Mouse (Mus musculus): Measurements from ENCODE around the gene Socs5. TPM values are rescaled to one million over a fixed set of nuclear protein-coding genes. Genes with fewer than 3 reads are reported as not detected.
A peak's percentile ranks its signal among the peaks of the same experiment; 100 is the strongest.
"Not testable (repeated sequence)": the region's sequence is repeated elsewhere in the genome, so short reads cannot be mapped to it uniquely, and the experiment has no call there.

Socs5 gene
- 2.6 TPM in 2 replicates for polyA plus RNA-seq (2011; ENCODE audit: insufficient read depth, insufficient read length, low replicate concordance, missing spikeins)

GRCm38 (mm10) chr17:87107623-87108221 is at the start of gene Socs5:
TSS of gene Socs5 (plus strand) at chr17:87107679.
- no peak for TF ChIP-seq CTCF (IDR thresholded peaks at IDR 0.05; ENCODE audit: control insufficient read depth, insufficient read depth, low read length)
- TF ChIP-seq POLR2A (IDR thresholded peaks at IDR 0.05; ENCODE audit: borderline replicate concordance, control insufficient read depth, low read depth, low read length): 0 out of 2 replicates have a peak, but pooled peaks have one; percentile 20
- WGBS: under 1% methylated on average over 60 of the region's 73 CpGs
- H3K4me3 ChIP-seq (replicated peaks; ENCODE audit: control insufficient read depth, low read depth, low read length): peak within 1 kb of the TSS; percentile 78
- H3K27ac ChIP-seq (ENCODE audit: control insufficient read depth, insufficient read depth, low read depth, low read length, poor library complexity): peak within 1 kb of the TSS; percentile 78
- peaks cover 1% of the 10 kb centered on the region; the same call in 1 of the 2 replicates for H3K4me1 ChIP-seq (ENCODE audit: control insufficient read depth, insufficient read depth, low read length)

GRCm38 (mm10) chr17:87062639-87063038 is 44.8 kb upstream of the Socs5 start:
- H3K27ac ChIP-seq (ENCODE audit: control insufficient read depth, insufficient read depth, low read depth, low read length, poor library complexity): no peak overlapping the region
- peaks cover 2% of the 10 kb centered on the region for H3K4me1 ChIP-seq (ENCODE audit: control insufficient read depth, insufficient read depth, low read length)
- TF ChIP-seq CTCF (IDR thresholded peaks at IDR 0.05; ENCODE audit: control insufficient read depth, insufficient read depth, low read length) (no peak), POLR2A (IDR thresholded peaks at IDR 0.05; ENCODE audit: borderline replicate concordance, control insufficient read depth, low read depth, low read length) (no peak)
- WGBS: 42% methylated on average over 9 of the region's 9 CpGs
- H3K4me3 ChIP-seq (replicated peaks; ENCODE audit: control insufficient read depth, low read depth, low read length): no peak overlapping the region

GRCm38 (mm10) chr17:87063461-87063860 is 44.0 kb upstream of the Socs5 start:
- TF ChIP-seq CTCF (IDR thresholded peaks at IDR 0.05; ENCODE audit: control insufficient read depth, insufficient read depth, low read length): no peak
- no peak for TF ChIP-seq POLR2A (IDR thresholded peaks at IDR 0.05; ENCODE audit: borderline replicate concordance, control insufficient read depth, low read depth, low read length)
- peaks cover 2% of the 10 kb centered on the region for H3K4me1 ChIP-seq (ENCODE audit: control insufficient read depth, insufficient read depth, low read length)
- 52% methylated on average over 7 of the region's 7 CpGs for WGBS
- H3K4me3 ChIP-seq (replicated peaks; ENCODE audit: control insufficient read depth, low read depth, low read length): no peak overlapping the region
- H3K27ac ChIP-seq (ENCODE audit: control insufficient read depth, insufficient read depth, low read depth, low read length, poor library complexity): no peak overlapping the region

- WGBS: 5% methylated on average over 6 of the region's 6 CpGs
- Histone ChIP-seq H3K27ac (ENCODE audit: control insufficient read depth, insufficient read depth, low read depth, low read length, poor library complexity) (no peak overlapping the region), H3K4me1 (ENCODE audit: control insufficient read depth, insufficient read depth, low read length) (peaks cover 2% of the 10 kb centered on the region), H3K4me3 (replicated peaks; ENCODE audit: control insufficient read depth, low read depth, low read length) (no peak overlapping the region)
- no peak for TF ChIP-seq POLR2A (IDR thresholded peaks at IDR 0.05; ENCODE audit: borderline replicate concordance, control insufficient read depth, low read depth, low read length)
- no peak for TF ChIP-seq CTCF (IDR thresholded peaks at IDR 0.05; ENCODE audit: control insufficient read depth, insufficient read depth, low read length)
These were observed 43.5 kb upstream of the Socs5 start for GRCm38 (mm10) chr17:87063969-87064368.

- TF ChIP-seq POLR2A (IDR thresholded peaks at IDR 0.05; ENCODE audit: borderline replicate concordance, control insufficient read depth, low read depth, low read length) (no peak), CTCF (IDR thresholded peaks at IDR 0.05; ENCODE audit: control insufficient read depth, insufficient read depth, low read length) (no peak)
- 86% methylated on average over 4 of the region's 4 CpGs for WGBS
- Histone ChIP-seq H3K4me3 (replicated peaks; ENCODE audit: control insufficient read depth, low read depth, low read length) (no peak overlapping the region), H3K27ac (ENCODE audit: control insufficient read depth, insufficient read depth, low read depth, low read length, poor library complexity) (no peak overlapping the region), H3K4me1 (ENCODE audit: control insufficient read depth, insufficient read depth, low read length) (no peaks in the 10 kb centered on the region)
These were observed 38.5 kb upstream of the Socs5 start for GRCm38 (mm10) chr17:87068997-87069396.

GRCm38 (mm10) chr17:87072183-87072582 is 35.3 kb upstream of the Socs5 start:
- not testable (repeated sequence) for H3K4me3 ChIP-seq (replicated peaks; ENCODE audit: control insufficient read depth, low read depth, low read length); H3K4me1 ChIP-seq (ENCODE audit: control insufficient read depth, insufficient read depth, low read length); H3K27ac ChIP-seq (ENCODE audit: control insufficient read depth, insufficient read depth, low read depth, low read length, poor library complexity)
- WGBS: 86% methylated on average over 1 of the region's 1 CpGs

GRCm38 (mm10) chr17:87072766-87073440 is 34.6 kb upstream of the Socs5 start:
- TF ChIP-seq POLR2A (IDR thresholded peaks at IDR 0.05; ENCODE audit: borderline replicate concordance, control insufficient read depth, low read depth, low read length) (no peak), CTCF (IDR thresholded peaks at IDR 0.05; ENCODE audit: control insufficient read depth, insufficient read depth, low read length) (no peak)
- no peaks in the 10 kb centered on the region for H3K4me1 ChIP-seq (ENCODE audit: control insufficient read depth, insufficient read depth, low read length)
- WGBS: 82% methylated on average over 5 of the region's 5 CpGs
- no peak overlapping the region for H3K4me3 ChIP-seq (replicated peaks; ENCODE audit: control insufficient read depth, low read depth, low read length)
- no peak overlapping the region for H3K27ac ChIP-seq (ENCODE audit: control insufficient read depth, insufficient read depth, low read depth, low read length, poor library complexity)

- H3K27ac ChIP-seq (ENCODE audit: control insufficient read depth, insufficient read depth, low read depth, low read length, poor library complexity): no peak overlapping the region
- no peak for TF ChIP-seq POLR2A (IDR thresholded peaks at IDR 0.05; ENCODE audit: borderline replicate concordance, control insufficient read depth, low read depth, low read length)
- no peak for TF ChIP-seq CTCF (IDR thresholded peaks at IDR 0.05; ENCODE audit: control insufficient read depth, insufficient read depth, low read length)
- no peak overlapping the region for H3K4me3 ChIP-seq (replicated peaks; ENCODE audit: control insufficient read depth, low read depth, low read length)
These were observed 34.0 kb upstream of the Socs5 start for GRCm38 (mm10) chr17:87073470-87073869.

GRCm38 (mm10) chr17:87078217-87078616 is 29.3 kb upstream of the Socs5 start:
- WGBS: 91% methylated on average over 17 of the region's 17 CpGs
- not testable (repeated sequence) for H3K4me3 ChIP-seq (replicated peaks; ENCODE audit: control insufficient read depth, low read depth, low read length); H3K27ac ChIP-seq (ENCODE audit: control insufficient read depth, insufficient read depth, low read depth, low read length, poor library complexity); H3K4me1 ChIP-seq (ENCODE audit: control insufficient read depth, insufficient read depth, low read length)

More at GRCm38 (mm10) chr17:87073470-87073869, 34.0 kb upstream of the Socs5 start:
- no peaks in the 10 kb centered on the region for H3K4me1 ChIP-seq (ENCODE audit: control insufficient read depth, insufficient read depth, low read length)

Measured in bone marrow, adult 2 months (tissue).